Mouse (Mus musculus): ENCODE results near the gene 1500015O10Rik. TPM values are rescaled to one million over a fixed set of nuclear protein-coding genes. Genes with fewer than 3 reads are reported as not detected.

The 1500015O10Rik gene
- 0.40 and 0.76 TPM in 2 replicates for polyA plus RNA-seq (2012; rRNA removed)

DNA sequence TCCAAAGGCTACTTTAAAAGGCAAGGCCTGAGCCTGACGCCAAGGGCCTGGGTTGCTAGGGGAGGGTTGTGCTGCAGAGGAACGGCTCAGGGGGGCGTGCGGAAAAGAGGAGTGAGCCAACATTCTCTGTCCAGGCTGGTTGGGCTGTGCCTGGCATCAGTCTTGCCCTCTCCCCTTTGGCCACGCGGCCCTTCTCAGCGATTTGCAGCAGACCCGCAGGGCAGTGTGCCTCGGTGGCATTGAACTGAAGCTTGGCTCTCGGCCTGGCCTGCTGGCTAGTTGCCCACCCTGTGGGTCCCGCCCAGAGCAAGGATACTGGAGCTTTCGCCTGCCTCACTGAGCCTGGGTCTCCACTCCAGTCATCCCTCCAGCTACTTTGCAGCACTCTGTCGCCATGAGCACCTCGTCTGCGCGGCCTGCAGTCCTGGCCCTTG lies at the start of gene 1500015O10Rik:
1500015O10Rik (plus strand) TSS at position 112 of the 434 bp plus-strand sequence.
- no peak within 1 kb of the TSS for H3K4me3 ChIP-seq (ENCODE audit: control insufficient read depth, low read depth, low read length)
- H3K27me3 ChIP-seq (ENCODE audit: control insufficient read depth, insufficient read depth, low read length) = no peaks in the 10 kb centered on the region
- H3K27ac ChIP-seq (ENCODE audit: control insufficient read depth, insufficient read depth, low read depth, low read length) = no peak within 1 kb of the TSS
- peaks cover 4% of the 10 kb centered on the region for H3K4me1 ChIP-seq (ENCODE audit: control insufficient read depth, insufficient read depth, low read length)
- no peaks in the 10 kb centered on the region for H3K36me3 ChIP-seq (ENCODE audit: control insufficient read depth, insufficient read depth, low read length)
- TF ChIP-seq CTCF (IDR thresholded peaks at IDR 0.05; ENCODE audit: control insufficient read depth, insufficient read depth, insufficient replicate concordance, low read depth, low read length) (no peak), POLR2A (IDR thresholded peaks at IDR 0.05; ENCODE audit: control insufficient read depth, low read depth, low read length) (no peak)

DNA sequence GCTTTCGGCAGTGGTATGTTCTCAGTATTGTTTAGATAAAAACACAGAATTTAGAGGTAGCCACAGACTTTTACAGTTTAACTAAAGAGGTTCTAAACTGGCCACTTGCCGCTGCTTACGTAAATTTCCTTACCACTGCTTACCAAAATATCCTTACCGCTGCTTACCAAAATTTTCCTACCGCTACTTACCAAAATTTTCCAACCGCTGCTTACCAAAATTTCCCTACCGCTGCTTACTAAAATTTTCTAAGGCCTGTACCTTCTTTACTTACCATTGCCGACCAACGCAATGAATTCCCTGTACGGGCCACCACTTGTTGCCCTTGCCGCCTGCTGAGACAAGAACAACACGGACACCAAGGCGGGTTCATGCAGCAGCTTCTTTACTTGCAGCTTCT lies 40.4 kb upstream of the 1500015O10Rik start:
- H3K4me1 ChIP-seq (ENCODE audit: control insufficient read depth, insufficient read depth, low read length) = no peaks in the 10 kb centered on the region
- H3K27ac ChIP-seq (ENCODE audit: control insufficient read depth, insufficient read depth, low read depth, low read length) = no peak overlapping the region
- no peak for TF ChIP-seq CTCF (IDR thresholded peaks at IDR 0.05; ENCODE audit: control insufficient read depth, insufficient read depth, insufficient replicate concordance, low read depth, low read length)
- TF ChIP-seq POLR2A (IDR thresholded peaks at IDR 0.05; ENCODE audit: control insufficient read depth, low read depth, low read length) = no peak
- no peaks in the 10 kb centered on the region for H3K36me3 ChIP-seq (ENCODE audit: control insufficient read depth, insufficient read depth, low read length)
- no peak overlapping the region for H3K4me3 ChIP-seq (ENCODE audit: control insufficient read depth, low read depth, low read length)
- H3K27me3 ChIP-seq (ENCODE audit: control insufficient read depth, insufficient read depth, low read length) = no peaks in the 10 kb centered on the region

DNA sequence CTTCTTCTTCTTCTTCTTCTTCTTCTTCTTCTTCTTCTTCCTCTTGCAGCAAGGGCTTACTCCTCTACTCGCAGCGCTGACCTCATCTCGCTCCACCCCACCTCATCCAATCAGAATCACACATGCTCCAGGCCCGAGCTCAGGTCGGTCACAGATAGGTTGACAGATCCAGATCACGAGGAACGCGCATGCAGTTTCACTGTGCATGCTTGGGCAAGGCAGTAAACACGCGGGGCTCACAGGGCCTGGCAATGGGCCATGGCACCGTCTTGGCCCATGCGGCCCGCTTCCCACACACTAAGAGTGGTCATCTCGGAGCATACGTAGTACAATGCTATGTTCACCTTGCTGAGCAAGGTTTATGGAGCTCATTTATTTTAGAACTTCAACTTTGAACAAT lies 39.9 kb upstream of the 1500015O10Rik start:
- Histone ChIP-seq H3K4me3 (ENCODE audit: control insufficient read depth, low read depth, low read length) (no peak overlapping the region), H3K36me3 (ENCODE audit: control insufficient read depth, insufficient read depth, low read length) (no peaks in the 10 kb centered on the region)
- TF ChIP-seq CTCF (IDR thresholded peaks at IDR 0.05; ENCODE audit: control insufficient read depth, insufficient read depth, insufficient replicate concordance, low read depth, low read length) (no peak), POLR2A (IDR thresholded peaks at IDR 0.05; ENCODE audit: control insufficient read depth, low read depth, low read length) (no peak)

DNA sequence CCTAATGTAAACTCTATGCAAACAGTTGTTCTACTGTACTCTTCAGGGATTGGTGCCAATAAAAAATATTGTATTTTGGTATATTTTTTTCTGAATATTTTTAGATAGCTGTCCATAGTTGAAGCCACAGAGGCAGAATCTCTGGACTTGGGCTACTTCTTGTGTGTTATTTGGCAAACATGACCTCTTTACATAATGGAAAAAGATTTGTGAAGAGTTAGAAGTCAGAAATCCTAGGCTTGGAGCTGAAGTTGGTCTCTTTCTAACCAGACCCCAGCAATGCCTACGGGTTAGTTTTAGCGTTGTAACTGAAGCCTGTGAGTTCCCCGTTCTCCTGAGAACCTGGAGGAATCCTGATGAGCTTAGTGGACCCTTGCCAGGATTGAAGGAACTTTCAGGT lies 36.3 kb upstream of the 1500015O10Rik start:
- TF ChIP-seq CTCF (IDR thresholded peaks at IDR 0.05; ENCODE audit: control insufficient read depth, insufficient read depth, insufficient replicate concordance, low read depth, low read length) (no peak), POLR2A (IDR thresholded peaks at IDR 0.05; ENCODE audit: control insufficient read depth, low read depth, low read length) (no peak)
- no peak overlapping the region for H3K27ac ChIP-seq (ENCODE audit: control insufficient read depth, insufficient read depth, low read depth, low read length)
- no peaks in the 10 kb centered on the region for H3K4me1 ChIP-seq (ENCODE audit: control insufficient read depth, insufficient read depth, low read length)
- H3K27me3 ChIP-seq (ENCODE audit: control insufficient read depth, insufficient read depth, low read length) = no peaks in the 10 kb centered on the region
- H3K4me3 ChIP-seq (ENCODE audit: control insufficient read depth, low read depth, low read length) = no peak overlapping the region
- H3K36me3 ChIP-seq (ENCODE audit: control insufficient read depth, insufficient read depth, low read length) = no peaks in the 10 kb centered on the region

More for the DNA sequence above, 39.9 kb upstream of the 1500015O10Rik start:
- H3K4me1 ChIP-seq (ENCODE audit: control insufficient read depth, insufficient read depth, low read length) = no peaks in the 10 kb centered on the region
- H3K27ac ChIP-seq (ENCODE audit: control insufficient read depth, insufficient read depth, low read depth, low read length) = no peak overlapping the region
- H3K27me3 ChIP-seq (ENCODE audit: control insufficient read depth, insufficient read depth, low read length) = no peaks in the 10 kb centered on the region

DNA sequence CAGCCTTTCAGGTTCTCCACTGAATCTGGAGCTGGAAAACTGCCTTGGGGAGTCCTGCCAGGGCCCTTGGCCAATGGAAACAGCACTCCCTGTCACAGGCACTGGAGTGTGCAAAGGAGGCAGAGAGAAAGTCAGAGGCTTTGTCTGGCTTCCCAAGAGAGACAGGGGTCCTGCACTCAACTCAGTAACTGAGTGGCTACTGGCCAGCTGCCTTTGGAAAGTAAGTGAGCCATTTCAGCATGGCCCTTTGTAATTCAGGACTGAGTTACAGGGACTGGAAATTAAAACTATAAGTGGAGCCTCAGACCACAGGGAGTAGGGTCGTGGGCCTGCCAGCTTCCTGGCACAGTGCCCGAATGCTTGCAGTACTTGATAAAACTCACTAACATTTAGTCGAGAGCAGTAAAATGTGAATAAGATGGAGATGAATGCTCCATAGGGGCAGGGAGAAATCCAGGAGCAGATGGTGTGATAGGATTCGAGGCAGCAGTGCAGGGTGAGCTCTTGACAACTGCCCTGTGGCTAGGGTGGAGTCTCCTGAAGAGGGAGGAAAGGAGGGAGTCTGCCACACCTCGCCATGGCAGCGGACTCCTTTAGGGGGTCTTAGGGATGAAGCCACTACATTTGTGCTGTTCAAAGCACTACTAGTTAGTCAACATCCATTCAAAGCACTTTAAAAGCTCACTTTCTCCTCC lies 35.4 kb upstream of the 1500015O10Rik start:
- TF ChIP-seq CTCF (IDR thresholded peaks at IDR 0.05; ENCODE audit: control insufficient read depth, insufficient read depth, insufficient replicate concordance, low read depth, low read length) (no peak), POLR2A (IDR thresholded peaks at IDR 0.05; ENCODE audit: control insufficient read depth, low read depth, low read length) (no peak)
- no peak overlapping the region for H3K4me3 ChIP-seq (ENCODE audit: control insufficient read depth, low read depth, low read length)
- no peaks in the 10 kb centered on the region for H3K36me3 ChIP-seq (ENCODE audit: control insufficient read depth, insufficient read depth, low read length)
- H3K27ac ChIP-seq (ENCODE audit: control insufficient read depth, insufficient read depth, low read depth, low read length) = no peak overlapping the region
- H3K27me3 ChIP-seq (ENCODE audit: control insufficient read depth, insufficient read depth, low read length) = no peaks in the 10 kb centered on the region
- H3K4me1 ChIP-seq (ENCODE audit: control insufficient read depth, insufficient read depth, low read length) = no peaks in the 10 kb centered on the region

DNA sequence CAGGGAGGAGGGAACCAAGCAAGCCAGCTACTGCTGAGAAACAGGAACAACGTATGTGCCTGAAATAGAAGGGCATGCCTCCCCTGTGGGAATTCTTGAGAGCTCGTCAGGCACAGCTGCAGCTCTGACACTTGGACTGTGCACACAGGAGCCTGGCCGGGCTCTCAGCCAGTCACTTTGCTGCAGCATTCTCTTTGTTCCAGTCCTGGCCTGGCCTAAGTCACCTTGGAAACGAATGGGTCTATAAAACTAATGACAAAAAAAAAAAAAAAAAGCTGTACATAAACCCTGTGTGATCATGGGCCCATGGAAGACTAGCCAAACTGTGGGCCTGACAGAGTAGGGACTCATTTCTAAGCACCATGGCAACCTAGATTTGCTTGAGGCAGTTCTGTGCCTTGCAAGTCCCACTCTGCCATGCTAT lies 31.8 kb upstream of the 1500015O10Rik start:
- TF ChIP-seq POLR2A (IDR thresholded peaks at IDR 0.05; ENCODE audit: control insufficient read depth, low read depth, low read length) (no peak), CTCF (IDR thresholded peaks at IDR 0.05; ENCODE audit: control insufficient read depth, insufficient read depth, insufficient replicate concordance, low read depth, low read length) (no peak)
- no peak overlapping the region for H3K4me3 ChIP-seq (ENCODE audit: control insufficient read depth, low read depth, low read length)
- H3K27ac ChIP-seq (ENCODE audit: control insufficient read depth, insufficient read depth, low read depth, low read length) = no peak overlapping the region
- no peaks in the 10 kb centered on the region for H3K4me1 ChIP-seq (ENCODE audit: control insufficient read depth, insufficient read depth, low read length)
- H3K27me3 ChIP-seq (ENCODE audit: control insufficient read depth, insufficient read depth, low read length) = no peaks in the 10 kb centered on the region
- H3K36me3 ChIP-seq (ENCODE audit: control insufficient read depth, insufficient read depth, low read length) = no peaks in the 10 kb centered on the region

DNA sequence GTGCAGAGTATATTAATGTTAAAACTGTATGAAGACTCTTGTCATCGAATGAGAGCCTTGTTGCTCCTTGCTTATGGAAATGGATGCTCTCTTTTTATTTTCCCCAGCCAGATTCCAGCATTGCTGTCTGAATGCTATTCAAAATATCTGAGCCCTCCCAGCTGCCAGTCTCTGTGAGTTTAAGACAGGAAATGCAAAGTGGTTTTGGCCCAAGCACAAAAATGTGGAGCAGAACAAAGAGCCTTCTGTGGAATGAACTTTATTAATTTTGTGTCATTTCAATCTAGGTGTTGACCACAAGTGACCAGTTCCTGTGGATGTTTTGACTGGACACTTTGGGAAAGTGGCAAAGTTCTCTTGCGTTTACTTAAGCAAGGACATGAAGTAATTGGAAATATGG lies 15.6 kb upstream of the 1500015O10Rik start:
- Histone ChIP-seq H3K4me3 (ENCODE audit: control insufficient read depth, low read depth, low read length) (no peak overlapping the region), H3K27me3 (ENCODE audit: control insufficient read depth, insufficient read depth, low read length) (no peaks in the 10 kb centered on the region), H3K4me1 (ENCODE audit: control insufficient read depth, insufficient read depth, low read length) (no peaks in the 10 kb centered on the region), H3K27ac (ENCODE audit: control insufficient read depth, insufficient read depth, low read depth, low read length) (no peak overlapping the region), H3K36me3 (ENCODE audit: control insufficient read depth, insufficient read depth, low read length) (no peaks in the 10 kb centered on the region)
- TF ChIP-seq CTCF (IDR thresholded peaks at IDR 0.05; ENCODE audit: control insufficient read depth, insufficient read depth, insufficient replicate concordance, low read depth, low read length) = no peak
- TF ChIP-seq POLR2A (IDR thresholded peaks at IDR 0.05; ENCODE audit: control insufficient read depth, low read depth, low read length) = no peak

All from testis, adult 2 months (tissue).